Mouse (Mus musculus) E14TG2a.4 (cell line): ENCODE results near the gene Slc22a3.

Experiments
- H3K27me3 ChIP-seq: 2 replicates; pipeline ENCODE4 v1.6.1; 2014; ENCODE audit warnings: low read length, control low read depth; ENCODE audit not compliant: insufficient read depth
- H3K36me3 ChIP-seq: 2 replicates; pipeline ENCODE4 v1.6.1; 2014; ENCODE audit warnings: low read length, control low read depth; ENCODE audit not compliant: insufficient read depth
- H3K4me1 ChIP-seq: replicated peaks from 2 replicates; pipeline ENCODE4 v1.6.1; 2014; ENCODE audit warnings: low read depth, low read length, control low read depth
- H3K4me3 ChIP-seq: replicated peaks from 2 replicates; pipeline ENCODE4 v1.5.1; 2014; ENCODE audit warnings: mild to moderate bottlenecking, low read length
- H3K9me3 ChIP-seq: 2 replicates; pipeline ENCODE4 v1.6.1; 2014; ENCODE audit warnings: low read length, control low read depth
- CTCF ChIP-seq: conservative IDR thresholded peaks from 2 replicates; pipeline ENCODE4 v1.5.1; 2014; ENCODE audit warnings: low read length
- NANOG ChIP-seq: IDR thresholded peaks from 2 replicates; pipeline ENCODE4 v1.6.1; 2014; ENCODE audit warnings: borderline replicate concordance, low read length, mixed read lengths
- POU5F1 ChIP-seq: IDR thresholded peaks from 2 replicates; pipeline ENCODE4 v1.6.1; 2014; ENCODE audit warnings: low read length, borderline replicate concordance

The Slc22a3 gene

DNA sequence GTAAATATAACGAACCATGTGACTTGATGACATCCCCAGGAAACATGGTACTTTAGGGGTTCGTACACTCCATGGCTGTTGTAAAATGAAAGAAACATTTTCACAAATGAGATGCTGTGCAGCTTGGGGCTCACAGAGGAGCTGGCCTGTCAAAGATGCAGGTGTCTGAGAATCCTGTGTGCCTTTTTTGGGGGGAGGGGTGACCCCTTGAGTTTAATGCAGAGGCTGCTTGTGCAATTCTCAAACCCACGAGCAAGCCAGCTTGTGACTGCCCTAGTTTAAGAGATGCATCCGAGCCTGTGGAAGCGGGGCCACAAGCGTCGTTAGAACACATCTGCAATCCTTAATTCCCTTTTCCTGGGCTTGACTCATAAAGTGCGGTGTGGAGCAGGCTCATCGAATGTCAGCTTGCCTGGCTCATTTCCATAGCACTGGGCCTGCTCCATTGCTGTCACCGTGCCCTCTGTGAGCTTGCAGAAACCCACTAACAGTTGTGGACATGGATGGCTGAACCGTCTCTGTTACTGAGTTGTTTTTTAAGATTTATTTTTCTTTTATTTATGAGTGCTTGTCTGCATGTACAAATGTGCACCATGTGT, 98.1 kb downstream of the Slc22a3 start:
- no peak for TF ChIP-seq POU5F1
- TF ChIP-seq NANOG: no peak
- no peak for TF ChIP-seq CTCF
- Histone ChIP-seq H3K27me3 (no peaks in the 10 kb centered on the region), H3K9me3 (peaks cover 16% of the 10 kb centered on the region), H3K4me1 (no peaks in the 10 kb centered on the region), H3K4me3 (no peak overlapping the region), H3K36me3 (no peaks in the 10 kb centered on the region)

DNA sequence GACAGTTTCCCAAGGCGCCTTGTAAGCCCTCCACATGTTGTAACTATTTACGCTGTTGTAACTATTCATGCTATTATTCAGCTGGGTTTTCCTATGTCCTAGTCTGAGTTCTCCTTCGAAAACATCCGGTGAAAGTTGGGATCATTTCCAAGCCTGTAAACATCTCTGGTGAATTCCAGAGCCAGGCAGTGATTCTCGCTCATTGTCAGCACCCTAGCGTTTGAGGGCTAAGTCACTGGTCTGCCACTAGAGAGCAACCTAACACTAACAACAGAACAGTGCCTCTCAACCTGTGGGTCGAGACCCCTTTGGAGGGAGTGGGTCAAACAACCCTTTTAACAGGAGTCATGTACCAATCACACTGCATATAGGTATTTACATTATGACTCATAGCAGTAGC, 104.1 kb downstream of the Slc22a3 start:
- no peak overlapping the region for H3K4me3 ChIP-seq
- no peaks in the 10 kb centered on the region for H3K27me3 ChIP-seq
- no peaks in the 10 kb centered on the region for H3K36me3 ChIP-seq
- H3K4me1 ChIP-seq: no peaks in the 10 kb centered on the region
- H3K9me3 ChIP-seq: peaks cover 16% of the 10 kb centered on the region
- TF ChIP-seq POU5F1 (no peak), CTCF (0 out of 2 replicates have a peak, but pooled peaks have one; percentile 16)

DNA sequence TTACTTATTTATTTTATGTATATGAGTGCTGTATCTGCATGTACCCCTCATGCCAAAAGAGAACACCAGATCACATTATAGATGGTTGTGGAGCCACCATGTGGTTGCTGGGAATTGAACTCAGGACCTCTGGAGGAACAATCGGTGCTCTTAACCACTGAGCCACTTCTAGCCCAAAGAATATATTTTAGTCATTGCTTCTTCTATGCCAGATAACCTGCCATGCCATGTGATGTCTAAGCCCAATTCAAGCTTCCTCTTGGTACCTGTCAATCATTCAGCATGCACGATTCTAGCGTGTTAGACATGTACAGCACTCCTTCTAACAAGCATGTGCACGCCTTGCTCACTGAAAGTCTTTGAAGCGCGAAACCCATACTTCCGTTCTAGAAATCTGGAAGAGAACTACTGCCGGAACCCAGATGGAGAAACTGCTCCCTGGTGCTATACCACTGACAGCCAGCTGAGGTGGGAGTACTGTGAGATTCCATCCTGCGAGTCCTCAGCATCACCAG, 111.3 kb downstream of the Slc22a3 start:
- H3K9me3 ChIP-seq: no peaks in the 10 kb centered on the region
- H3K27me3 ChIP-seq: 0 out of 2 replicates have a peak, but pooled peaks cover 6% of the 10 kb centered on the region
- no peaks in the 10 kb centered on the region for H3K36me3 ChIP-seq
- no peaks in the 10 kb centered on the region for H3K4me1 ChIP-seq
- no peak for TF ChIP-seq NANOG
- no peak for TF ChIP-seq CTCF
- TF ChIP-seq POU5F1: no peak
- no peak overlapping the region for H3K4me3 ChIP-seq

DNA sequence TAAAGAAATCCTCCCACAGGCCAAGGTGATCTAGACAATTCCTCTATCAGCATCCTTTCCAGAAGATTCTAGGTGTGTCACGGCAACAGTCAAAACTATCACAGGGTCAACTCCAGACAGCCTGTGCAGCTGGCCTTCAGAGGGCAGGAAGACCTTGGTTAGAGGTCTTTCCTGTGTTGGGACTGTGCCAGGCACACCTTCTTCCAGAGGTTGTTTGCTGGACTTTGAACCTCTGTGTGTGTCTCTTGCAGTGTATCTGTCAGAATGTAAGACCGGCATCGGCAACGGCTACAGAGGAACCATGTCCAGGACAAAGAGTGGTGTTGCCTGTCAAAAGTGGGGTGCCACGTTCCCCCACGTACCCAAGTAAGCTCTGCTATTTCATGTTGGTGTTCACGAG, 119.3 kb downstream of the Slc22a3 start:
- no peak overlapping the region for H3K4me3 ChIP-seq
- no peaks in the 10 kb centered on the region for H3K9me3 ChIP-seq
- H3K27me3 ChIP-seq: peaks cover 8% of the 10 kb centered on the region; the same call in 1 of the 2 replicates
- no peaks in the 10 kb centered on the region for H3K4me1 ChIP-seq
- no peak for TF ChIP-seq CTCF
- TF ChIP-seq NANOG: no peak
- TF ChIP-seq POU5F1: no peak
- H3K36me3 ChIP-seq: no peaks in the 10 kb centered on the region

DNA sequence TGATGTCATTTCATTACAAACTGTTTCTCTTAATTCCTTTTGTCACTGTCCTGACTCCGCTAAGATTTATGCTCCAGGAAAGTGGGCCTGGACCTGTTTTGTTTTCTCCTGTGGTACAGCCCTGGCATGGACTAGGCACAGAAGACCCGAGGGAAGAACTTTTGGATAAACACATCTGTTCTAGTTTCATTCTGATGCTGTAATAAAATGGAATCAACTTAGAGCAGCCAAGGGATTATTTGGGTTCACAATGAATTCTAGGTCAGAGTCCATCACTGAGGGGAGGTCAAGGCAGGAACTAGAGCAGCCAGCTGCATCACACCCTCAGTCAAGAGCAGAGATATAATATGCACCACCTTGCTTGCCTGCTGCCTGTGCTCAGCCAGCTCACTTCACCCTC, 119.7 kb downstream of the Slc22a3 start:
- TF ChIP-seq NANOG (no peak), CTCF (no peak), POU5F1 (no peak)
- no peaks in the 10 kb centered on the region for H3K4me1 ChIP-seq
- H3K36me3 ChIP-seq: no peaks in the 10 kb centered on the region
- H3K9me3 ChIP-seq: no peaks in the 10 kb centered on the region
- H3K27me3 ChIP-seq: peaks cover 8% of the 10 kb centered on the region; the same call in 1 of the 2 replicates
- H3K4me3 ChIP-seq: no peak overlapping the region

DNA sequence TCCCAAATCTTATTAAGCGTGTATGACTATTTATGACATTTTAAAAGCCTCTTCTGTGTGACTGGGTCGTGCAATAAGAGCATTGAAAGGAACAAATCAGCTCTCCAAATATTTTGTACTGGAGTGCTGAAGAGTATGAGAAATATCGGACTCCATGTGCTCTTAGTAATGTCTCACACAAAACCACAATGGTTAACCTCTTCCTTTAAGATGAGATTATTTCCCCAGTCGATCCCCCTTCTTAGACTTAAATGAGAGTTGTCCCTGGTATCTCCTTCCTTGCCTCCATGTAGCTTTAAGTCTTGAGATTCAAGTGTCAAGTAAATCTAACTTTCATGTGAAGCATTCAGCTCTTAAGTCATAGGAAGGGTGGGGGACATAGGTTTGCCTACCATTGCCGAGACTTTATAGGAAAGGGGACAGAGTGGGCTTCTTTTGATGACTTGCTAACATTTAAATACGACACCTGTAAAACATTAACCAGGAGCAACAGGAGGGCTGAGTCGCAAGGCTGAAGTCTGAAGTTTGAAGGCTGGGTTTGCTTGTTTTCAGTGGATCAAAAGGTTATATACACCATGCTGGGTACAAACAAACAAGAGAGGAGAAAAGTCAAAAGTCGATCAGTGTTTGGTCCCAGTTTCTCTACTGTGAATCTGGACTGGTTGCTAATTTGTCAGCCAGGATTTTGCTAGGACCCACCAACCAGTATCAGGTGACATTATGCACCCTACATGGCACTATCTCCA, 122.3 kb downstream of the Slc22a3 start:
- H3K36me3 ChIP-seq: no peaks in the 10 kb centered on the region
- H3K4me3 ChIP-seq: no peak overlapping the region
- TF ChIP-seq POU5F1 (no peak), NANOG (no peak), CTCF (no peak)
- no peaks in the 10 kb centered on the region for H3K4me1 ChIP-seq
- peaks cover 6% of the 10 kb centered on the region; the same call in 1 of the 2 replicates for H3K27me3 ChIP-seq
- H3K9me3 ChIP-seq: no peaks in the 10 kb centered on the region

DNA sequence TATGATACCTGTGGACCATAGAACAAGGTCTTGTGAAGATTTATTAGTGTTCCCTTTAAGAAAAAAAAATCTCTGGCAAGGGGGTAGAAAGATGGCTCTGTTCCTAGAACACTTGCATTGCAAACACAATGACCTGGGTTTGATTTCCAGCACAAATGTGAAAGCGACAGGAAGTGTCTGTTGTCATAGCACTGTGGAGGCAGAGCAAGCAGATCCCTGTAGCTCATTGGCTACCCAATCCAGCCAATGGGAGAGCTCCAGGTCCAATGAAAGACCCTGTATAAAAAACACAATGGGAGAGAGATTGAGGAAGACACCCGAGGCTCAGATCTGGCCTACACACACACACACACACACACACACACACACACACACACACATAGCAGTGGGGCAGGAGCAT, 125.0 kb downstream of the Slc22a3 start:
- no peaks in the 10 kb centered on the region for H3K4me1 ChIP-seq
- no peaks in the 10 kb centered on the region for H3K9me3 ChIP-seq
- no peak for TF ChIP-seq CTCF
- TF ChIP-seq POU5F1: no peak
- no peak for TF ChIP-seq NANOG
- H3K36me3 ChIP-seq: no peaks in the 10 kb centered on the region
- no peak overlapping the region for H3K4me3 ChIP-seq
- peaks cover 6% of the 10 kb centered on the region; the same call in 1 of the 2 replicates for H3K27me3 ChIP-seq

DNA sequence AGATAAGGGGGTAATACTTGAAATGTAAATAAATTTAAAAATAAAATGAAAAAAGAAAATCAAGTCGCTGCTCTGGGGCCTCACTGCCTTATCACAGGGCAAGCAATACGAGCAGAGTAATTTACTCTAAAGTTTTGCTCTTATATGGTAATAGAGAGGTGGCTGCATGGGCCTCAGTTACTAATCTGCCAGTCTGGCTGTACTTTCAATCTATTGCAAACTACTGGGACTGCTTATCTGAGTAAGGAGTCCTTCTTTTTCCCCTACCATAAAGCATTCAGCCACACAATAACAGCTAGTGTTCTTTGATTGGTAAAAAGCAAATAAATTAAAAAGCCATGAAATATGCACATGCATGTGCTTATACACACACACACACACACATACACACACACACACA, 125.9 kb downstream of the Slc22a3 start:
- Histone ChIP-seq H3K4me3 (no peak overlapping the region), H3K9me3 (no peaks in the 10 kb centered on the region), H3K36me3 (no peaks in the 10 kb centered on the region), H3K4me1 (no peaks in the 10 kb centered on the region), H3K27me3 (peaks cover 6% of the 10 kb centered on the region; the same call in 1 of the 2 replicates)
- TF ChIP-seq POU5F1 (no peak), CTCF (no peak), NANOG (no peak)

DNA sequence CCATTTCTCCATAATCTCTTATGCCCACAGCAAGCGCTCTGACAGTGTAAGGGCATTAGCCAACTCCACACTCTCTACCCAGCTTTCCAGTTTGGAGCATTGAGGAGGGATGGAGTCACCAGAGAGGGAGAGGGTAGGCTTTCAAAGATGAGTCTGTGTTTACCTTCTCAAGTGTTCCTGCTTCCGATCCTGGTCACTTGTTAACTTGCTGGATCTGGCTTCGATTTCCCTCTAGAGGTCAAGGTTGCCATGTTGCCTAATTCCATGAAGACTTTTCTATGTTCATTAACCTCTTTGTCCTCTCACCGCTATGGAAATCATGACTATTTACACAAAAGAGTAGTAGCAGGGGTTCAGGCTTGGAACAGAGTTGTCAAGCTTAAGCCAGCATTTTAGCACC, 127.2 kb downstream of the Slc22a3 start:
- no peak overlapping the region for H3K4me3 ChIP-seq
- no peak for TF ChIP-seq NANOG
- no peak for TF ChIP-seq POU5F1
- TF ChIP-seq CTCF: no peak
- H3K4me1 ChIP-seq: no peaks in the 10 kb centered on the region
- H3K36me3 ChIP-seq: no peaks in the 10 kb centered on the region
- no peaks in the 10 kb centered on the region for H3K9me3 ChIP-seq
- H3K27me3 ChIP-seq: peaks cover 6% of the 10 kb centered on the region; the same call in 1 of the 2 replicates
